8 mouse cellular contexts compared by ENCODE assay signal in genomic region chr6:124745490-124746295, GRCm38 (mm10). TPM values are rescaled to one million over a fixed set of nuclear protein-coding genes. Genes with fewer than 3 reads are reported as not detected.
A peak's percentile ranks its signal among the peaks of the same experiment; 100 is the strongest.
DNase-seq lines count a peak whose midpoint lies in the region; ATAC-seq and TF ChIP-seq lines count a peak whose summit lies in the region.

No protein-coding gene starts in this region.

- H3K4me1 ChIP-seq in hindbrain, embryonic 13.5 days (replicated peaks), result peaks cover 32% of the 10 kb centered on the region

- under 1% methylated on average over 85 of the region's 85 CpGs for WGBS in hindbrain, embryonic 13.5 days

- peak; percentile 61 for DNase-seq in Patski (ENCODE audit: low read depth, low spot score)
- peak; percentile 97 for DNase-seq in cerebellum, postnatal 14 days
- DNase-seq in frontal cortex, postnatal 14 days (ENCODE audit: low spot score in 2 of 2), result peak; percentile 90
- peak; percentile 94 for DNase-seq in layer of hippocampus, postnatal 14 days (ENCODE audit: low spot score in 2 of 2)
- DNase-seq in lung, postnatal 14 days, result peak; percentile 95
- DNase-seq in ovary, postnatal 36 days (ENCODE audit: low spot score), result peak; percentile 95
- DNase-seq in thymus, postnatal 14 days, result peak; percentile 95

- in situ Hi-C loops in Patski (cut with MboI; ENCODE audit: low pct_unique_long_range_greater_than_20kb), result no loop called here

- peak; percentile 63 for ATAC-seq in Patski
- peak; percentile 84 for ATAC-seq in hindbrain, embryonic 13.5 days (ENCODE audit: low FRiP score)

- POLR2A ChIA-PET in Patski (lab: Charles Lee), result interaction anchor here (1.0 to 3.6 kb wide), 4 partner anchors 10 to 63 kb away, joined by 3 to 25 read pairs (median 8); partner anchors contain the start of genes Gm45234 and Spsb2

- H3K9ac ChIP-seq in hindbrain, embryonic 13.5 days, result peak overlapping the region; percentile 82

- peaks cover 67% of the 10 kb centered on the region for H3K36me3 ChIP-seq in hindbrain, embryonic 13.5 days

- peak overlapping the region; percentile 92 for H3K27ac ChIP-seq in hindbrain, embryonic 13.5 days

- no peak for TF ChIP-seq CTCF in Patski (IDR thresholded peaks at IDR 0.05)

- CTCF ChIA-PET in Patski (lab: Charles Lee), result interaction anchor here (1.4 to 2.6 kb wide), 4 partner anchors 9 to 52 kb away, joined by 3 to 19 read pairs (median 8); partner anchors contain the start of genes Emg1, Gm45234 and Phb2

- peak overlapping the region; percentile 46 for H3K4me3 ChIP-seq in hindbrain, embryonic 13.5 days

- no peaks in the 10 kb centered on the region for H3K27me3 ChIP-seq in Patski
- H3K27me3 ChIP-seq in hindbrain, embryonic 13.5 days, result no peaks in the 10 kb centered on the region

- peak overlapping the region; percentile 91 for H3K4me2 ChIP-seq in hindbrain, embryonic 13.5 days

- no peaks in the 10 kb centered on the region for H3K9me3 ChIP-seq in hindbrain, embryonic 13.5 days

RNA-seq across cellular contexts. Expression of gene Grcc10, which starts 4.5 kb away (rescaled TPM):
- polyA plus RNA-seq in Patski (2021), result 270 TPM
- polyA plus RNA-seq in hindbrain, embryonic 13.5 days (2015; fragmentation: Nextera tagmentation; extraction: Ambion mirVana), result 670 and 677 TPM in 2 replicates
- 100 to 1,000 TPM; 297 to 325 TPM for total RNA-seq in layer of hippocampus, postnatal 14 days (2021)

RNA-seq across cellular contexts. Expression of gene Ptpn6, which starts 7.2 kb away (rescaled TPM):
- 1.5 TPM for polyA plus RNA-seq in Patski (2021)
- 5.0 and 5.9 TPM in 2 replicates for polyA plus RNA-seq in hindbrain, embryonic 13.5 days (2015; fragmentation: Nextera tagmentation; extraction: Ambion mirVana)
- total RNA-seq in layer of hippocampus, postnatal 14 days (2021), result 1 to 10 TPM; 3.8 to 5.7 TPM

RNA-seq across cellular contexts. Expression of gene Gm45234, which starts 10.1 kb away (rescaled TPM):
- polyA plus RNA-seq in Patski (2021), result 0.82 TPM
- polyA plus RNA-seq in hindbrain, embryonic 13.5 days (2015; fragmentation: Nextera tagmentation; extraction: Ambion mirVana), result not detected in 2 replicates
- 1 to 10 TPM in 1 of 2 experiments, not detected in 1; 1.3 TPM for total RNA-seq in layer of hippocampus, postnatal 14 days (2021)

RNA-seq across cellular contexts. Expression of gene Atn1, which starts 10.6 kb away (rescaled TPM):
- 100.0 TPM for polyA plus RNA-seq in Patski (2021)
- 21.6 and 22.7 TPM in 2 replicates for polyA plus RNA-seq in hindbrain, embryonic 13.5 days (2015; fragmentation: Nextera tagmentation; extraction: Ambion mirVana)
- 100 to 1,000 TPM; 147 to 149 TPM for total RNA-seq in layer of hippocampus, postnatal 14 days (2021)

RNA-seq across cellular contexts. Expression of gene Eno2, which starts 23.8 kb away (rescaled TPM):
- 25.8 TPM for polyA plus RNA-seq in Patski (2021)
- 53.2 and 58.7 TPM in 2 replicates for polyA plus RNA-seq in hindbrain, embryonic 13.5 days (2015; fragmentation: Nextera tagmentation; extraction: Ambion mirVana)
- 100 to 1,000 TPM; 667 to 671 TPM for total RNA-seq in layer of hippocampus, postnatal 14 days (2021)

Comparison
In these comparisons a context has a peak if more than half of its experiments do, and no peak if none do; other contexts are left out.
1. Peak in every context shown above with its lines: DNase-seq, ATAC-seq, H3K4me3 ChIP-seq and H3K27ac ChIP-seq.